Mouse (Mus musculus): ENCODE data around the gene Rps18. TPM values are rescaled to one million over a fixed set of nuclear protein-coding genes. Genes with fewer than 3 reads are reported as not detected.

The Rps18 gene
- polyA plus RNA-seq, 1 experiment: 212 TPM

DNA sequence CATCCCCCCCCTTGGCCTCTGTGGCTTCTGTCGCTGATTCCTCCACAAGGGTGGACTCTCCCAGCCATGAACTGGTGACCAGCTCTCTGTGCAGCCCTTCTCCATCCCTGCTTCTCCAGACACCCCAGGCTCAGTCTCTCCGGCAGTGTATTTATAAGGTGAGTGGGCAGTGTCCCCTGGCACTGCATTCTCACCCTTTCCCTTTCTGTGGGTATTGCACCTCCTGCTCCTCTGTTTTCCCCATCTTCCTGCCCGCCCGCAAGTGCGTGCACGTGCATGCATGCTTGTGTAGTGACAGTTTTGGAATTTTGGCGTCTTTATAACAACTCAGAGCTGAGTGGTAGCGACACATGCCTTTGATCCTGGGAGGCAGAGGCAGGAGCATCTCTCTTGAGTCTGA lies 41.9 kb downstream of the Rps18 start:
- H3K4me3 ChIP-seq (ENCODE audit: control insufficient read depth, low read depth, low read length): peak overlapping the region; percentile 90
- TF ChIP-seq POLR2A (IDR thresholded peaks at IDR 0.05; ENCODE audit: control insufficient read depth, low read depth, low read length) (no peak), CTCF (IDR thresholded peaks at IDR 0.05; ENCODE audit: control insufficient read depth, insufficient read depth, insufficient replicate concordance, low read depth, low read length) (no peak)
- peaks cover 14% of the 10 kb centered on the region for H3K36me3 ChIP-seq (ENCODE audit: control insufficient read depth, insufficient read depth, low read length)
- no peaks in the 10 kb centered on the region for H3K27me3 ChIP-seq (ENCODE audit: control insufficient read depth, insufficient read depth, low read length)
- H3K27ac ChIP-seq (ENCODE audit: control insufficient read depth, insufficient read depth, low read depth, low read length): peak overlapping the region; percentile 14
- peaks cover 38% of the 10 kb centered on the region for H3K4me1 ChIP-seq (ENCODE audit: control insufficient read depth, insufficient read depth, low read length)

DNA sequence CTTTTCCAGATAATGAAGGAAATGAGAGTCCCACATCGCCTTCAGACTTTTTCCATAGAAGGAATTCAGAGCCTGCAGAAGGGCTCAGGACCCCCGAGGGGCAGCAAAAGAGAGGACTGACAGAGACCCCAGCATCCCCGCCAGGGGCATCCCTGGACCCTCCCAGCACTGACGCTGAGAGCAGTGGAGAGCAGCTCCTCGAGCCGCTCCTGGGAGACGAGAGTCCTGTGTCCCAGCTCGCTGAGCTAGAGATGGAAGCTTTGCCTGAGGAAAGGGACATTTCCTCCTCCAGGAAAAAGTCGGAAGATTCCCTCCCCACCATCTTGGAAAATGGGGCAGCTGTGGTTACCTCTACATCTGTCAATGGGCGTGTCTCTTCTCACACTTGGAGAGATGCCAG lies 42.5 kb downstream of the Rps18 start:
- Histone ChIP-seq H3K4me3 (ENCODE audit: control insufficient read depth, low read depth, low read length) (peak overlapping the region; percentile 90), H3K27ac (ENCODE audit: control insufficient read depth, insufficient read depth, low read depth, low read length) (no peak overlapping the region), H3K27me3 (ENCODE audit: control insufficient read depth, insufficient read depth, low read length) (no peaks in the 10 kb centered on the region), H3K36me3 (ENCODE audit: control insufficient read depth, insufficient read depth, low read length) (peaks cover 14% of the 10 kb centered on the region), H3K4me1 (ENCODE audit: control insufficient read depth, insufficient read depth, low read length) (peaks cover 38% of the 10 kb centered on the region)
- TF ChIP-seq POLR2A (IDR thresholded peaks at IDR 0.05; ENCODE audit: control insufficient read depth, low read depth, low read length) (no peak), CTCF (IDR thresholded peaks at IDR 0.05; ENCODE audit: control insufficient read depth, insufficient read depth, insufficient replicate concordance, low read depth, low read length) (no peak)

DNA sequence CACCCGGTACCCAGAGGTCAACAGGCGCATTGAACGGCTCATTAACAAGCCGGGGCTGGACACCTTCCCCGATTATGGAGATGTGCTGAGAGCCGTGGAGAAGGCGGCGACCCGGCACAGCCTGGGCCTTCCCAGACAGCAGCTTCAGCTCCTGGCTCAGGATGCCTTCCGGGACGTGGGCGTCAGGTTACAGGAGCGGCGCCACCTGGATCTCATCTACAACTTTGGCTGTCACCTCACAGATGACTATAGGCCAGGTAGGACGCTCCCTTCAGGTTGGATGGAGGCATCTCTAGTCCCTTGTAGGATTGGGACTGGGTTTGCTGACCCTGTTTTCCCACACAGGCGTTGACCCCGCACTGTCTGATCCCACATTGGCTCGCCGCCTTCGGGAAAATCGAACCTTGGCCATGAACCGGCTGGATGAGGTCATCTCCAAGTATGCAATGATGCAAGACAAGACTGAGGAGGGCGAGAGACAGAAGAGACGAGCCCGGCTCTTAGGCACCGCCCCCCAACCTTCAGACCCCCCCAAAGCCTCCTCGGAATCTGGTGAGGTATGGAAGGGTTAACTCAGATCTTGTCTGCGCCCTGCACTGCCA lies 43.9 kb downstream of the Rps18 start:
- Histone ChIP-seq H3K36me3 (ENCODE audit: control insufficient read depth, insufficient read depth, low read length) (peaks cover 14% of the 10 kb centered on the region), H3K4me3 (ENCODE audit: control insufficient read depth, low read depth, low read length) (peak overlapping the region; percentile 85), H3K27ac (ENCODE audit: control insufficient read depth, insufficient read depth, low read depth, low read length) (peak overlapping the region; percentile 67), H3K4me1 (ENCODE audit: control insufficient read depth, insufficient read depth, low read length) (peaks cover 26% of the 10 kb centered on the region), H3K27me3 (ENCODE audit: control insufficient read depth, insufficient read depth, low read length) (no peaks in the 10 kb centered on the region)
- TF ChIP-seq CTCF (IDR thresholded peaks at IDR 0.05; ENCODE audit: control insufficient read depth, insufficient read depth, insufficient replicate concordance, low read depth, low read length) (no peak), POLR2A (IDR thresholded peaks at IDR 0.05; ENCODE audit: control insufficient read depth, low read depth, low read length) (no peak)

DNA sequence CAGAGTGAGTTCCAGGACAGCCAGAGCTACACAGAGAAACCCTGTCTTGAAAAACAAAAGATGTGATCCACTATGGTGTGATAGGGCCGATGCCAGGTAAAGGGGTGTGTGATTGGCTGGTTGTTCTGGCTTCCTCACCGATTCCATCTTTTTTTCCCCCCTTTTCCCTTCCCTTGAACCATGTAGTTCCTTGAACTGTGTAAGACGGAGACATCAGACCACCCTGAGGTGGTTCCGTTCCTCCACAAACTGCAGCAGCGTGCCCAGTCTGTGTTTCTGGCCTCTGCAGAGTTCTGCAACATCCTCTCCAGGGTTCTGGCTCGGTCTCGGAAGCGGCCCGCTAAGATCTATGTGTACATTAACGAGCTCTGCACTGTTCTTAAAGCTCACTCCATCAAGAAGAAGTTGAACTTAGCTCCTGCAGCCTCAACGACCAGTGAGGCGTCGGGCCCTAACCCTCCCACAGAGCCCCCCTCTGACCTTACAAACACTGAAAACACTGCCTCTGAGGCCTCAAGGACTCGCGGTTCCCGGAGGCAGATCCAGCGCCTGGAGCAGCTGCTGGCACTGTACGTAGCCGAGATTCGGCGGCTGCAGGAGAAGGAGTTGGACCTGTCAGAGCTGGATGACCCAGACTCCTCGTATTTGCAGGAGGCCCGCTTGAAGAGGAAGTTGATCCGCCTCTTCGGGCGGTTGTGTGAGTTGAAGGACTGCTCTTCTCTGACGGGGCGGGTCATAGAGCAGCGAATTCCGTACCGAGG lies 44.6 kb downstream of the Rps18 start:
- Histone ChIP-seq H3K4me1 (ENCODE audit: control insufficient read depth, insufficient read depth, low read length) (peaks cover 23% of the 10 kb centered on the region), H3K27ac (ENCODE audit: control insufficient read depth, insufficient read depth, low read depth, low read length) (peak overlapping the region; percentile 67), H3K36me3 (ENCODE audit: control insufficient read depth, insufficient read depth, low read length) (peaks cover 14% of the 10 kb centered on the region), H3K4me3 (ENCODE audit: control insufficient read depth, low read depth, low read length) (peak overlapping the region; percentile 85), H3K27me3 (ENCODE audit: control insufficient read depth, insufficient read depth, low read length) (no peaks in the 10 kb centered on the region)
- TF ChIP-seq CTCF (IDR thresholded peaks at IDR 0.05; ENCODE audit: control insufficient read depth, insufficient read depth, insufficient replicate concordance, low read depth, low read length) (no peak), POLR2A (IDR thresholded peaks at IDR 0.05; ENCODE audit: control insufficient read depth, low read depth, low read length) (no peak)

DNA sequence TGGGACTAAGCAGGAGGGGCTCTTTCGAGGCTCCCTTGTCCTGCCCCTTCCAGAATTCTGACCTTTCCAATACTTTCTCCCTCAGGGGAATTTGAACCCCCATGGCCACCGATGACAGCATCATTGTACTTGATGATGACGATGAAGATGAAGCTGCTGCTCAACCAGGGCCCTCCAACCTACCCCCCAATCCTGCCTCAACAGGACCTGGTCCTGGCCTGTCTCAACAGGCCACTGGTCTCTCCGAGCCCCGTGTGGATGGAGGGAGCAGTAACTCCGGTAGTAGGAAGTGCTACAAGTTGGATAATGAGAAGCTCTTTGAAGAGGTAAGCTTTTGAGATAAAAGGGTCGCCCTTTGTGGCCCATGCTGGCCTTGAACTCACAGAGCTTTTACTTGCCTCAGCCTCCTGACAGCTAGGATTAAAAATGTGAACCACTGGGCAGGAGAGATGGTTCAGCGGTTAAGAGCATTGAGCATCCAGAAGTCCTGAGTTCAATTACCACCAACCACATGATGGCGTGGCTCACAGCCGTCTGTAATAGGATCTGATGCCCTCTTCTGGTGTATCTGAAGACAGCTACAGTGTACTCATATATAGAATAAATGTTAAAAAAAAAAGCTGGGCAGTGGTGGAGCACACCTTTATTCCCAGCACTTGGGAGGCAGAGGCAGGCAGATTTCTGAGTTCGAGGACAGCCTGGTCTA lies 45.3 kb downstream of the Rps18 start:
- TF ChIP-seq POLR2A (IDR thresholded peaks at IDR 0.05; ENCODE audit: control insufficient read depth, low read depth, low read length) (no peak), CTCF (IDR thresholded peaks at IDR 0.05; ENCODE audit: control insufficient read depth, insufficient read depth, insufficient replicate concordance, low read depth, low read length) (no peak)
- Histone ChIP-seq H3K27ac (ENCODE audit: control insufficient read depth, insufficient read depth, low read depth, low read length) (peak overlapping the region; percentile 88), H3K27me3 (ENCODE audit: control insufficient read depth, insufficient read depth, low read length) (no peaks in the 10 kb centered on the region), H3K4me1 (ENCODE audit: control insufficient read depth, insufficient read depth, low read length) (peaks cover 23% of the 10 kb centered on the region), H3K4me3 (ENCODE audit: control insufficient read depth, low read depth, low read length) (peak overlapping the region; percentile 85), H3K36me3 (ENCODE audit: control insufficient read depth, insufficient read depth, low read length) (peaks cover 14% of the 10 kb centered on the region)

DNA sequence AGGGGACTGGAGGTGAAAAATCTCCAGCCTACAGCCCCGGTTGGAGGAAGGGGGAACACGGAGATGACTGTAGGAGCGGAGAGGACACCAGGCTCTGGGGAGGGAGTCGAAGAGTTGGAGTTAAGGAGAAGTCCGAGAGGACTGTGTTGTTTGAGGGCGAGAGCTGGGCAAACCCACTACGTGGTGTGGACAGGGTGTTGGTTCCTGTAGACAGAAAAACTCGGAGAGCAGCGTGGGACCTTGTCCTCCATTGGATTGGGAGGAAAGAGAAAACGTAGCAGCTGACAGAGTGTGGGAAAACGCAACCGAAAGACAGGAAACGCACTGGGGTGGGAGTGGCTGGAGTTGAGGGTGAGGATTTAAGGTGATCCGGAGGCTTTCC lies 45.9 kb downstream of the Rps18 start:
- H3K4me1 ChIP-seq (ENCODE audit: control insufficient read depth, insufficient read depth, low read length): peaks cover 19% of the 10 kb centered on the region
- no peaks in the 10 kb centered on the region for H3K27me3 ChIP-seq (ENCODE audit: control insufficient read depth, insufficient read depth, low read length)
- no peak for TF ChIP-seq CTCF (IDR thresholded peaks at IDR 0.05; ENCODE audit: control insufficient read depth, insufficient read depth, insufficient replicate concordance, low read depth, low read length)
- TF ChIP-seq POLR2A (IDR thresholded peaks at IDR 0.05; ENCODE audit: control insufficient read depth, low read depth, low read length): peak; percentile 36; the same call in 1 of the 2 replicates
- peaks cover 12% of the 10 kb centered on the region for H3K36me3 ChIP-seq (ENCODE audit: control insufficient read depth, insufficient read depth, low read length)
- peak overlapping the region; percentile 88 for H3K27ac ChIP-seq (ENCODE audit: control insufficient read depth, insufficient read depth, low read depth, low read length)
- peak overlapping the region; percentile 85 for H3K4me3 ChIP-seq (ENCODE audit: control insufficient read depth, low read depth, low read length)

Data from testis, adult 2 months (tissue).